Mouse (Mus musculus) thymus, adult 2 months (tissue): Measurements from ENCODE around the gene Dao. TPM values are rescaled to one million over a fixed set of nuclear protein-coding genes. Genes with fewer than 3 reads are reported as not detected.

Source experiments
- DNase-seq: peaks from one replicate; pipeline ENCODE4 v3.0.0; 2021
- H3K27ac ChIP-seq: fragments of 200-500 bp; 2 replicates; pipeline ENCODE4 v1.5.1; 2012; ENCODE audit warnings: low read length, control low read depth; ENCODE audit not compliant: control insufficient read depth, insufficient read depth
- H3K27me3 ChIP-seq: fragments of 200-500 bp; 2 replicates; pipeline ENCODE4 v1.6.1; 2012; ENCODE audit warnings: mild to moderate bottlenecking, low read length, moderate library complexity, mixed read lengths; ENCODE audit not compliant: control insufficient read depth, insufficient read depth
- H3K36me3 ChIP-seq: fragments of 200-500 bp; 2 replicates; pipeline ENCODE4 v1.6.1; 2012; ENCODE audit warnings: mild to moderate bottlenecking, low read length, moderate library complexity; ENCODE audit not compliant: control insufficient read depth, insufficient read depth
- H3K4me1 ChIP-seq: fragments of 200-500 bp; replicated peaks from 2 replicates; pipeline ENCODE4 v1.6.1; 2012; ENCODE audit warnings: low read length; ENCODE audit not compliant: control insufficient read depth, insufficient read depth
- H3K4me3 ChIP-seq: fragments of 200-500 bp; 2 replicates; pipeline ENCODE4 v1.5.1; 2012; ENCODE audit warnings: mild to moderate bottlenecking, low read length, control low read depth, moderate library complexity; ENCODE audit not compliant: control insufficient read depth, insufficient read depth
- CTCF ChIP-seq: fragments of 200-500 bp; IDR thresholded peaks from 2 replicates; pipeline ENCODE4 v1.5.1; 2012; ENCODE audit warnings: mild to moderate bottlenecking, control low read depth, low read length, moderate library complexity, borderline replicate concordance; ENCODE audit not compliant: control insufficient read depth, poor library complexity, insufficient read depth; ENCODE audit errors: extremely low read depth
- POLR2A ChIP-seq: fragments of 200-500 bp; IDR thresholded peaks from 2 replicates; pipeline ENCODE4 v1.6.1; 2012; ENCODE audit warnings: mild to moderate bottlenecking, low read length, control low read depth, moderate library complexity; ENCODE audit not compliant: control insufficient read depth, poor library complexity, insufficient read depth; ENCODE audit errors: extremely low read depth
- WGBS: fragments of 180-500 bp; shearing (Covaris S2); methylation state at CpG from one replicate; pipeline ENCODE4 v1.1.7; 2018; 5-methylcytosine and 5-hydroxymethylcytosine counted together
- polyA plus RNA-seq: library from polyadenylated mRNA; depleted of rRNA; stranded (reverse); fragments of >200 nt; gene quantifications from 2 replicates; pipeline ENCODE4 v1.2.3, GENCODE M21; 2012

Dao gene
- polyA plus RNA-seq, 1 experiment = 0.36 TPM

DNA sequence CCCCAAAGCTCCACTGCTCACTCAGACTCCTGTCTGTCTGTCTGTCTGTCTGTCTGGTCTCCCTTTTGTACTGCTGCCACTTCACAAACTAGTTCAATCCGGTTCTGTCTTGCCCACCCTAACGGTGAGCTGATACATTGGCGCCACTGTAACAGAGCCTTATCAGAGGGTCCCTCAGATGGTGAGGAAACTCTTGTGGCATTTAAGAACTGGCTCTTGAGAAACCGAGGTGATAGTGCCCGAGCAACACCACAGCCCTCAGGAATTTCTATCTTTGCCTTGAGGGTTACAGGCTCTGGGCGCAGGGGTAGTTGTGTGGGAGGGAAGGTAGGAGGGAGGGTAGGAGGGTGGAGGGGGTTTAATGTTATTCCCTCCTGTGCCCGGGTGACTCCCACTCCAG lies 41.7 kb upstream of the Dao start:
- no peak for TF ChIP-seq CTCF
- no peak for TF ChIP-seq POLR2A
- WGBS = 94% methylated on average over 7 of the region's 7 CpGs
- Histone ChIP-seq H3K36me3 (no peaks in the 10 kb centered on the region), H3K4me3 (no peak overlapping the region), H3K27ac (no peak overlapping the region), H3K27me3 (no peaks in the 10 kb centered on the region), H3K4me1 (no peaks in the 10 kb centered on the region)
- no peak for DNase-seq

DNA sequence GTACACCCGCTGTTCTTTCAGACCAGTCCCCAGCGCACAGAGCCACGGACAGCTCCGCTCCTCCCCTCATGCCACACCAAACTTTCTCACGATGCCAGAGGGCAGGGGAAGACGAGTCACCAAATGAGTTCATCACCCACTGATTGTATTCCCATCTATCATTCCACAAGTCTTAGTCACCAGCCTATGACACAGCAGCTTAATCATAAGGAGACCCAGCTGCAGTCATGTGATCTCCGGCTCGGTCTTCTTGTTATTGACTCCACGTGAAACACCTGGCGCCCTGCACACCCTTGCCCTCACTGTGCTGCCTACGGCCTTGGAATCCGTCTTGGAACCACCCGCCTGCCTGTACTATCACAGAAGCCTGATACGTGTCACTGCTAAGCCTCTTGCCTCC lies 38.5 kb upstream of the Dao start:
- H3K36me3 ChIP-seq = no peaks in the 10 kb centered on the region
- no peaks in the 10 kb centered on the region for H3K27me3 ChIP-seq
- no peak overlapping the region for H3K4me3 ChIP-seq
- no peak for TF ChIP-seq CTCF
- TF ChIP-seq POLR2A = no peak
- 96% methylated on average over 14 of the region's 14 CpGs for WGBS
- H3K27ac ChIP-seq = no peak overlapping the region
- H3K4me1 ChIP-seq = no peaks in the 10 kb centered on the region
- DNase-seq = no peak

DNA sequence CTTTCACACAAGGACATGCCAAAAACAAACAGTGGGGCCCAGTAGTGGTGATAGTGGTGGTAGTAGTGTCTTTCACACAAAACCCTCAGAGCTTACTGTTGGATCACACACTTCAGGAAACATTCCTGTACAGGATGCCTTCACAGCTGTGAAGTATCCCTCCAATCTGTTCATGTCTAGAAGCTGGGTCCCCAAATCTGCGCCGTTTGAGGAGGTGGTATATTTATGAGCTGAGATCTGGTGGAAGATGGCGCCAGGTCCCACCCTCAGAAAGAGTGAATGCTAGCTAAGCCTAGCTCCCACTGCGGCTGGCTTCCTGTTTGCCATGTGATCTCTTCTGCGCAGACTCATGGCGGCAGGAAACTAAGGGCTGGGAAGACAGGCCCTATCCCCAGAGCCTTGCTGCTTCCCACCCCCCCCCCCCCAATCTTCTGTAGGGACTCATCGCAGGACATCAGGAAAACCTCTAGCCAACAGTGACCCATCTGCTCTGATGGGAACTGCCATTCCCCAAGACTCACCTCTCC lies 37.8 kb upstream of the Dao start:
- Histone ChIP-seq H3K27ac (no peak overlapping the region), H3K27me3 (no peaks in the 10 kb centered on the region), H3K36me3 (no peaks in the 10 kb centered on the region), H3K4me1 (no peaks in the 10 kb centered on the region), H3K4me3 (no peak overlapping the region)
- no peak for DNase-seq
- no peak for TF ChIP-seq POLR2A
- no peak for TF ChIP-seq CTCF
- WGBS = 96% methylated on average over 7 of the region's 7 CpGs

DNA sequence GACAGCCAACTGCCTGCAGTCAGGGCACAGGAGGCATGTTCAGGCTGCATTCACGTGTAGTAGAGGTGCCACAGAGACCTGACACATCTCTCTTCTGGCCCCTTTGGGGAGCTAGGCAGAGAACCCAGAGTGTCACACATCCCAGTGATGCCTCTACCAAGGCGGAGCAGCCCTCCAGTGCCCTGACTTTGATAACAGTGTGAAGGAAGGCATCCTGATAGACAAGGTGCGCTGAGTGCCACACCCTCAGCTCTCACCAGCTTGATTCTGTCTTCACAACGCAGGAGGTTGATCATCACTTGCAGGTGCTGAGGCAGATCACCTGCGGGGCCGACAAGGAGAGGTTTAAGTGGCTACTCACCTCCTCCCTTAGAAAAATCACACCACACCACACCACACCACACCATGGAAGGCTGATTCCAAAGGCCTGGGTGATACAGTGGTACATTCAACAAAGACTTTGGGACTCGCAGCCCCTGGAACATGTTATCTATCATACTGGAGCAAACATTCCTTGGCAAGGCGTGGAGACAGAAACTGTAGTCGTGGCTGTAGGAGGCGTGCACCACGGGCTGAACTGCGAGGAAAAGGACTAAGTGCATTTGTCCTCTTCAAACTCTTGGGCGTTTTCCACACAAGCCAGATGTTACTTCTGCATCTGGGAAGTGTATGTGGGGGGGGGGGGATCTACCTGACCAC lies 36.9 kb upstream of the Dao start:
- WGBS = 93% methylated on average over 13 of the region's 13 CpGs
- Histone ChIP-seq H3K27me3 (no peaks in the 10 kb centered on the region), H3K36me3 (no peaks in the 10 kb centered on the region), H3K4me1 (no peaks in the 10 kb centered on the region), H3K4me3 (no peak overlapping the region), H3K27ac (no peak overlapping the region)
- no peak for DNase-seq
- TF ChIP-seq CTCF = no peak
- TF ChIP-seq POLR2A = no peak

DNA sequence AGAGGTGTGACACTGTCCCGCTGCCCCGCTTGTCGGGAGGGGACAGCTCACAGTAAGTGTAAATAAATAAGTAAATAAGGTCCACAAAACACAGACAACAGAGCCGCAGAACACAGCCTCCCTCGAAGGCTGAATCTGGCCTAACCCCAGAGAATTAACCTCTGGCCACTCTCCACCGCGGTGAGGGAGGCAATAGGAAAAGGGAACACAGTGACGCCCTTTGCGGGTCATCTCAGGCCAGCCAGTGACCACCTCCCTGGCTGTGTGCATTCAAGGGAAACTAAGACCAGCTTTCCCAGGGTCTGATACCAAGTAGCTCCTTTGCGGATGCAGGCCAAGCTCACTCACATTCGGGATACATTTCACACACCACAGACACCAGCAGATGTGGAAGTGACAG lies 35.1 kb upstream of the Dao start:
- Histone ChIP-seq H3K36me3 (no peaks in the 10 kb centered on the region), H3K27ac (no peak overlapping the region), H3K27me3 (no peaks in the 10 kb centered on the region), H3K4me1 (no peaks in the 10 kb centered on the region), H3K4me3 (no peak overlapping the region)
- no peak for TF ChIP-seq CTCF
- no peak for TF ChIP-seq POLR2A
- WGBS = 93% methylated on average over 11 of the region's 11 CpGs
- DNase-seq = no peak

DNA sequence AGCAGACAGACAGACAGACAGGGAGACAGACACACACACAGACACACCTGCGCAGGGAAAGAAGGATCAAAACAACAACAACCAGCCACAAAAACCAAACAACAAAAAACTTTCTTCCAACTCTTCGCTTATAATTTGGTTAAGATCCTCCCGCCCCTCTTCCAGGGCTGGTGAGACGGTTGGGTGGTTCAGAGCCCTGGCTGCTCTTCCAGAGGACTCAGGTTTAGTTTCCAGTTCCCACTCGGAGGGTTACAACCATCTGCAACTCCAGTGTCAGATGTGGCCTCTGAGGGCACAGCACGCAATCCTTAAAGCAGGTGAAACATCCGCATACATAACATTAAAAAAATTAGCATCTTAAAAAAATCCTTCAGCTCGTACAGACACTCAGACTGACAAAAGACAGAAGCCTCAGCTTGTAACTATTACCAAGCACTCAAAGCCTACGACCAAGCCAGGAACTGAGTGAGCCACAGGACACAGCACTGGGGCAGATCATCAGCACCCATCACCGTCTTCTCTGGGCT lies 32.0 kb upstream of the Dao start:
- Histone ChIP-seq H3K36me3 (no peaks in the 10 kb centered on the region), H3K4me3 (no peak overlapping the region), H3K27ac (no peak overlapping the region), H3K4me1 (peaks cover 3% of the 10 kb centered on the region; the same call in 1 of the 2 replicates), H3K27me3 (no peaks in the 10 kb centered on the region)
- DNase-seq = no peak
- 87% methylated on average over 10 of the region's 10 CpGs for WGBS
- TF ChIP-seq CTCF = no peak
- no peak for TF ChIP-seq POLR2A
